Mouse (Mus musculus) E14TG2a.4 (cell line): Measurements from ENCODE around the gene Nemp2.

Experiments
- CTCF ChIP-seq: conservative IDR thresholded peaks from 2 replicates; pipeline ENCODE4 v1.5.1; 2014; ENCODE audit warnings: low read length
- NANOG ChIP-seq: IDR thresholded peaks from 2 replicates; pipeline ENCODE4 v1.6.1; 2014; ENCODE audit warnings: borderline replicate concordance, low read length, mixed read lengths
- POU5F1 ChIP-seq: IDR thresholded peaks from 2 replicates; pipeline ENCODE4 v1.6.1; 2014; ENCODE audit warnings: low read length, borderline replicate concordance

GRCm38 (mm10) chr1:52676621-52677020 is 46.1 kb downstream of the Nemp2 start:
- TF ChIP-seq CTCF = no peak
- TF ChIP-seq NANOG = no peak
- no peak for TF ChIP-seq POU5F1
